Mouse (Mus musculus) olfactory bulb, adult 2 months (tissue): ENCODE data around the gene Cdh13. TPM values are rescaled to one million over a fixed set of nuclear protein-coding genes. Genes with fewer than 3 reads are reported as not detected.

Source experiments
- H3K27ac ChIP-seq: fragments of 200-500 bp; 2 replicates; pipeline ENCODE4 v1.5.1; 2012; ENCODE audit warnings: low read depth, low read length; ENCODE audit not compliant: insufficient read depth
- H3K4me1 ChIP-seq: fragments of 200-500 bp; 2 replicates; pipeline ENCODE4 v1.6.1; 2012; ENCODE audit warnings: low read length; ENCODE audit not compliant: control insufficient read depth, insufficient read depth
- H3K4me3 ChIP-seq: fragments of 200-500 bp; 2 replicates; pipeline ENCODE4 v1.5.1; 2012; ENCODE audit warnings: mild to moderate bottlenecking, low read depth, low read length, moderate library complexity; ENCODE audit not compliant: insufficient read depth
- CTCF ChIP-seq: fragments of 200-500 bp; IDR thresholded peaks from 2 replicates; pipeline ENCODE4 v1.5.1; 2012; ENCODE audit warnings: low read depth, mild to moderate bottlenecking, low read length, moderate library complexity; ENCODE audit not compliant: insufficient read depth
- POLR2A ChIP-seq: fragments of 200-500 bp; IDR thresholded peaks from 2 replicates; pipeline ENCODE4 v1.6.1; 2012; ENCODE audit warnings: mild to moderate bottlenecking, low read depth, low read length, moderate library complexity; ENCODE audit not compliant: insufficient read depth
- WGBS: fragments of 180-500 bp; shearing (Covaris S2); methylation state at CpG from one replicate; pipeline ENCODE4 v1.1.7; 2018; 5-methylcytosine and 5-hydroxymethylcytosine counted together
- polyA plus RNA-seq: library from polyadenylated mRNA; stranded (reverse); fragments of >200 nt; gene quantifications from 2 replicates; pipeline ENCODE4 v1.2.4, GENCODE M21; 2012; ENCODE audit warnings: low replicate concordance; ENCODE audit not compliant: missing spikeins, insufficient read depth, insufficient read length

Cdh13 gene
- polyA plus RNA-seq, 1 experiment: not detected

DNA sequence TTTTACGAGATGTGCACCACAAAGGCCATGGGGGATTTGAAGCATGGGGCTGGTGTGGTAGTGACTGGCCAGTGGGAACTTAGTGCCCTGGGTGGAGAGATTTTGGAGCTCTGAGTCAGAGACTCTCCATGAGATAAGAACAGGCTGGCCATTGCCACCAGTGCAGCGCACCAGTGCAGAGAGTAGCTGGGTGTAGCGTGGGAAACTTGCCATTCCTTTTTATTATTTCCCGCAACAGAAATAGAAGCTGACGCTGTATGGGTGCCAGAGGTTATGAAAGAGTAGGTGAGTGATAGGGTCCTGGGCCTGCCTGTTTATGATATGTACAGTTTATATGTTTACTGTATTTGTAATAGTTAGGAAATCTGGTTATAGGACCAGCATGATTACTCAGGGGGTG, 225.9 kb downstream of the Cdh13 start:
- no peak overlapping the region for H3K4me3 ChIP-seq
- no peak for TF ChIP-seq POLR2A
- TF ChIP-seq CTCF: no peak
- WGBS: 95% methylated on average over 5 of the region's 5 CpGs
- no peak overlapping the region for H3K27ac ChIP-seq
- H3K4me1 ChIP-seq: no peaks in the 10 kb centered on the region

DNA sequence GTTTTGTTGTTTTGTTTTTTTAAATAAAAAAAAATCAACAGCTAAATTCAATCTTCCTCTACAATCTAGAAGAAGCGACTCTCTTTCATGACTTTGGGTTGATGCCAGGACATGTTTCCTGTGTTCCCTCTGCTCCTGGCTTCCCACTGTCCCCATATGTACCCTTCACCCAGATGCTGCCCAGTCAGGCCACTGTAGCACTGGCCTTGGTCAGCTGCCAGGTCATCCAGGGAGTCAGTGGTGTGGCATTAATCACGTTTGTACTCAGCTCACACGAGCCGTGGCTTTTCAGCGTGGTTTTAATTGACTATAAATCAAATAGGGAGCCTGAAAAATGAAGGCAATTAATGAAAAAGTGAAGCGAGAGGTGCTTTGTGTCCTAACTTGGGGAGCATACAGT, 229.7 kb downstream of the Cdh13 start:
- WGBS: 70% methylated on average over 6 of the region's 6 CpGs
- peaks cover 5% of the 10 kb centered on the region for H3K4me1 ChIP-seq
- no peak overlapping the region for H3K4me3 ChIP-seq
- TF ChIP-seq POLR2A: no peak
- TF ChIP-seq CTCF: no peak
- no peak overlapping the region for H3K27ac ChIP-seq

- Histone ChIP-seq H3K27ac (no peak overlapping the region), H3K4me1 (peaks cover 8% of the 10 kb centered on the region), H3K4me3 (no peak overlapping the region)
- 91% methylated on average over 6 of the region's 6 CpGs for WGBS
- TF ChIP-seq POLR2A: no peak
- TF ChIP-seq CTCF: no peak
Observed at GRCm38 (mm10) chr8:118515616-118516015, 232.1 kb downstream of the Cdh13 start.

GRCm38 (mm10) chr8:118517071-118517470, 233.5 kb downstream of the Cdh13 start:
- H3K27ac ChIP-seq: no peak overlapping the region
- H3K4me3 ChIP-seq: no peak overlapping the region
- 45% methylated on average over 4 of the region's 4 CpGs for WGBS
- peaks cover 8% of the 10 kb centered on the region for H3K4me1 ChIP-seq
- no peak for TF ChIP-seq CTCF
- TF ChIP-seq POLR2A: no peak

DNA sequence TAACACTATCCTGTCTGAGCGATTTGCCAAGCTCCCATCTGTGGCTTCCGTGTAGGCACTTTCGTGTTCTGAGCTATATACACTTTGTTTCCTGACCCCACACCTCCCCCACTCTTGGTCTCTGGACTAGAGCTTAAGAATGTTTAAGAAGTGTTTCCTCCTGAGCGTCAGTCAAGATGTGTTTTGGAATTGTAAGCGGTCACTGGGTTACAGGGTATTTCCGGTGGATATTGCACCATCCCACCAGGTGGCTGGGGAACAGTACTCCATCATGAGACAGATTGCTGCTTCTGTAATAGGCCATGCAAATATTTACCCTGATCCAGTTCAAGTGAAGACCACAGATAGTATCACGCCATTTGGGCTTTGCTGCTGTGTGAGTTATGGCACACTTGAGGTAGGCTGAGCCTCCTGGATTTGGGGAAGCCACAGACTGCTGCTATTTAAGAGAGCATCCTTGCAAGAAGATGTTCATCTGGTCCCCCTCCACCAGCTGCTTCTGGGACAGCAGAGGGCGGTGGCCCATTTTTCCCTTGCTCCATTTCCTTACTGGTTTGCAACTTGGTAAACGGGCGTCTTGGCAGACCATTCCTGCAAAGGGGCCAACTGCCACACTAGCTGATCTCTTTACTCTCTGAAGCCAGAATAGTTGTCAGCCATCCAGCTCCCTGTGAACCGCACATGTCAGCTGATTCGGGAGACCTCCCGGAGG, 234.7 kb downstream of the Cdh13 start:
- Histone ChIP-seq H3K27ac (no peak overlapping the region), H3K4me1 (peaks cover 8% of the 10 kb centered on the region), H3K4me3 (no peak overlapping the region)
- TF ChIP-seq CTCF (no peak), POLR2A (no peak)
- 55% methylated on average over 13 of the region's 13 CpGs for WGBS

DNA sequence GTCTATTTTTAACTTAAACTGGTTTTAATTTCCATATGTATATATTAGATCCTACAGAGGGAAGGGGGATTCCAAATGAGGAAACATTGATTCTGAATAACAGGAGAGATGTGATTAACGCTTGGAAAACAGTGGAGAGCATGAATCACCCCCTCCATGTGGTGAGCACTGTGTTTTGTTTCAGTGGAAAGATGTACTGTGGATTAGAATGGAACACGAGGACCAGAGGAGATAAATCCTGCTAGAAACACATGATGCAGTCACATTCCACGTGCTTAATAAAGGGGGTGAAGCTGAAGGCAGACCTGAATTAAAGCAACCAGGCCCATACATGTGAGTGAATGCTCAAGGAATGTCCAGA, 235.2 kb downstream of the Cdh13 start:
- WGBS: 13% methylated on average over 3 of the region's 3 CpGs
- Histone ChIP-seq H3K4me3 (no peak overlapping the region), H3K4me1 (peaks cover 8% of the 10 kb centered on the region), H3K27ac (no peak overlapping the region)
- TF ChIP-seq POLR2A (no peak), CTCF (no peak)

DNA sequence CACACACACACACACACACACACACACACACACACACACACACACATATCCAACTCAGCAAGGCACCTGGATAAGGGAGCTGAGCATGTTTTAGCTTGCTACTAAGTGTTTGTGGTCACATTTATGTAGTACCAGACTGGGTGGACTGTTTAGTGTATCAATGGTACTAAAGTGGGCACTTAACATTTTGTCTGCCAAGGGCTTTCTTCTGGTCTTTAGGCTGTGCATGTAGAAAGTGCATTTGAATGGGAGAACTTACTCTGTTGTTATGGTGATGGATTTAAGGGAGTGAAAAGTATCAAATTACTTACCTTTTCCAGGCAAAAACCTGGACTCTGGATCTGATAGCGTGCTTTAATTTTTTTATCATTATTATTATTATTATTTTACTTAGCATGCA, 240.4 kb downstream of the Cdh13 start:
- TF ChIP-seq CTCF: no peak
- no peak for TF ChIP-seq POLR2A
- 96% methylated on average over 1 of the region's 1 CpGs for WGBS
- H3K4me3 ChIP-seq: no peak overlapping the region
- H3K4me1 ChIP-seq: no peaks in the 10 kb centered on the region
- H3K27ac ChIP-seq: no peak overlapping the region

DNA sequence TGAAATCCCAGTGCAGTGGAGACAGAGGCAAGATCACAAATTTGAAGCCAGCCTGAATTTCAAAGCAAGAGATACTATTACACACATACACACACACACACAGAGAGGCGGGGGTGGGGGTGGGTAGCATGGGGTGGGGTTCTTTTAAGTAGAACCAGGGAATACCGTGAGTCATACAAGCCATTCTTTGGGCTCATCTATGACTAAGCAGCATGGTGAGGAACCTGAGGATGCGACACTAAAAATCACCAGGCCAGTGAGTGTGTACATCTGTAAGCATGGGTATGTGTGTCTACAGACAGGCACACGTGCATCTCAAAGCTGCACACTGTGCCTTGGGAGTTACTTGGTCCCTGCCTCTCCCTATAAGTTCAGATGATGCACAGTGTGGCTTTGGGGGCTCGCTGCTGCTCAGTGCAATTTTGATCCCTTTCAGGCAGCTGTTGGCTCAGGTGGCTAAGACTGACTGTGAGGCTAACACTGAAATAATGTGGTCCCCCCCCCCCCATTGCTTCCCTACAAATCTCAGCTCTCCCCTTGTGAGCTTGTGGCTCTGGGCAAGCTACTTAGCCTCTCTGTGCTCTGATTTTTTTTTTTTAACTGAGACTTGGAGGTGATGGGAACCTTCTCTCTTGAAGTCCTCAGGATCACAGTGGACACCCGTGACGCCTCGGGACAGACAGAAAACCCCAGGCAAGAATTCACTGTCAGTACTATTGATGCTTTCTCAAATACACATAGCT, 255.5 kb downstream of the Cdh13 start:
- 55% methylated on average over 8 of the region's 8 CpGs for WGBS
- H3K4me3 ChIP-seq: no peak overlapping the region
- H3K27ac ChIP-seq: no peak overlapping the region
- H3K4me1 ChIP-seq: 0 out of 2 replicates have a peak, but pooled peaks cover 3% of the 10 kb centered on the region
- TF ChIP-seq CTCF: no peak

DNA sequence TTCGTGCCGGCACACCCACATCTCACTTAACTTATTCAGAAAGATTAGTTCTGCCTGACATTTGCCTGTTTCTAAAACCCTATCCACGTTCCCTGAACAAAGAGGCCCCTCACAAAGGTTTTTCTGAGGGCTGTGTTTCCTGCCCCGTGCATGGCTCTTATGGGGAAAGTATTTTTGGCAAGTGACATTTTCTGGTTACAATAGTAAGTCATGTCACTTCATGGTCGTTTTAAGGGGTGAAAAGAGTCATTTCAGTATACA, 256.0 kb downstream of the Cdh13 start:
- no peak overlapping the region for H3K27ac ChIP-seq
- no peak overlapping the region for H3K4me3 ChIP-seq
- 0 out of 2 replicates have a peak, but pooled peaks cover 3% of the 10 kb centered on the region for H3K4me1 ChIP-seq
- 53% methylated on average over 5 of the region's 5 CpGs for WGBS
- TF ChIP-seq POLR2A (no peak), CTCF (no peak)

GRCm38 (mm10) chr8:118539941-118540340, 256.4 kb downstream of the Cdh13 start:
- no peak overlapping the region for H3K27ac ChIP-seq
- H3K4me3 ChIP-seq: no peak overlapping the region
- TF ChIP-seq POLR2A: no peak
- TF ChIP-seq CTCF: no peak
- 79% methylated on average over 4 of the region's 4 CpGs for WGBS
- H3K4me1 ChIP-seq: 0 out of 2 replicates have a peak, but pooled peaks cover 3% of the 10 kb centered on the region
